Mouse (Mus musculus) heart, postnatal 0 days (tissue): ENCODE measurements around the gene Tbc1d17. TPM values are rescaled to one million over a fixed set of nuclear protein-coding genes. Genes with fewer than 3 reads are reported as not detected.

Experiments
- ATAC-seq: fragments of 200-750 bp; cut with Nextera tagmentation; 2 replicates; pipeline ENCODE4 v1.8.0; 2017; ENCODE audit warnings: low read depth, moderate number of reproducible peaks, moderate library complexity; ENCODE audit not compliant: insufficient read depth
- DNase-seq: peaks from one replicate; pipeline ENCODE4 v3.0.0-alpha.2; 2016; ENCODE audit warnings: low spot score
- H3K27ac ChIP-seq: fragments of 300-500 bp; sonication (generic); 2 replicates; pipeline ENCODE4 v1.5.1; 2014; ENCODE audit warnings: low read depth, mild to moderate bottlenecking
- H3K27me3 ChIP-seq: fragments of 300-500 bp; sonication (generic); 2 replicates; pipeline ENCODE4 v1.6.1; 2014; ENCODE audit warnings: low read length, mixed read lengths; ENCODE audit not compliant: control insufficient read depth, insufficient read depth
- H3K36me3 ChIP-seq: fragments of 300-500 bp; sonication (generic); replicated peaks from 2 replicates; pipeline ENCODE4 v1.6.1; 2014; ENCODE audit warnings: low read length, mixed read lengths; ENCODE audit not compliant: control insufficient read depth, insufficient read depth
- H3K4me1 ChIP-seq: fragments of 300-500 bp; sonication (generic); 2 replicates; pipeline ENCODE4 v1.6.1; 2014; ENCODE audit warnings: antibody characterized with exemption; ENCODE audit not compliant: control insufficient read depth, insufficient read depth
- H3K4me2 ChIP-seq: fragments of 300-500 bp; sonication (generic); 2 replicates; pipeline ENCODE4 v1.6.1; 2014; ENCODE audit warnings: low read depth, mild to moderate bottlenecking, low read length, moderate library complexity
- H3K4me3 ChIP-seq: fragments of 300-500 bp; sonication (generic); 2 replicates; pipeline ENCODE4 v1.5.1; 2014; ENCODE audit warnings: low read depth, low read length
- H3K9ac ChIP-seq: fragments of 300-500 bp; sonication (generic); replicated peaks from 2 replicates; pipeline ENCODE4 v1.6.1; 2014; ENCODE audit warnings: low read depth, low read length, mixed read lengths
- H3K9me3 ChIP-seq: fragments of 300-500 bp; sonication (generic); replicated peaks from 2 replicates; pipeline ENCODE4 v1.6.1; 2016; ENCODE audit warnings: low read length; ENCODE audit not compliant: control insufficient read depth
- CTCF ChIP-seq: IDR thresholded peaks from 2 replicates; pipeline ENCODE4 v1.5.1; 2016; ENCODE audit warnings: antibody characterized with exemption, control low read depth, low read depth
- EP300 ChIP-seq: IDR thresholded peaks from 2 replicates; pipeline ENCODE4 v1.6.1; 2016; ENCODE audit warnings: antibody characterized with exemption, low read depth
- WGBS: fragments of 180-500 bp; shearing (Covaris S2); extraction: QIAGEN DNeasy Blood & Tissue Kit; methylation state at CpG from one replicate; pipeline ENCODE4 v1.1.7; 2014; 5-methylcytosine and 5-hydroxymethylcytosine counted together
- polyA plus RNA-seq: library from polyadenylated mRNA; unstranded; fragments of >200 nt; fragmentation: Nextera tagmentation; extraction: Ambion mirVana; gene quantifications from 2 replicates; pipeline ENCODE4 v1.2.1, GENCODE M21; 2015
- total RNA-seq: library from RNA; depleted of rRNA; stranded (reverse); fragments of >200 nt; gene quantifications from 2 replicates; pipeline ENCODE4 v1.2.3, GENCODE M21; 2014; ENCODE audit warnings: low replicate concordance

The Tbc1d17 gene
- total and polyA plus RNA-seq, 2 experiments from 2014 or later: 51.7 to 101 TPM

DNA sequence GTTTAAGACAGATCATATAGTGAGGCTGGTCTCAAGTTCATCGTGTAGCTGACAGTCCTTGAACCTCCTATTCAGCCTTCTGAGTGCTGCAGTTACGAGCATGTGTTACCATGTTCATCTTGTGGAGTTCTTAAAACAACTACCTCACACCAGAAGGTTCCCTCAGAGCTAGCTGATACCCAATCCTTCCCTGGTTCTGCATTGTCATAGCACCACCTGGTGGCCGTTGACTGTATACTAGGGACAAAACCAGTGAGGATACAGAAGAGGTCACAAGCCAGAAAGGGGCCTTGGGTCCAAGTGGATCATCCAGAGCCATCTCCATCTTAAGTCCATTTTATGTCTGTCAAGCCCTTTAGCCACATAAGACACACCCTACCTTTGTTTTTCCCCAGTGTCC, 24.0 kb downstream of the Tbc1d17 start:
- WGBS: 15% methylated on average over 3 of the region's 3 CpGs
- H3K4me1 ChIP-seq: peaks cover 10% of the 10 kb centered on the region

DNA sequence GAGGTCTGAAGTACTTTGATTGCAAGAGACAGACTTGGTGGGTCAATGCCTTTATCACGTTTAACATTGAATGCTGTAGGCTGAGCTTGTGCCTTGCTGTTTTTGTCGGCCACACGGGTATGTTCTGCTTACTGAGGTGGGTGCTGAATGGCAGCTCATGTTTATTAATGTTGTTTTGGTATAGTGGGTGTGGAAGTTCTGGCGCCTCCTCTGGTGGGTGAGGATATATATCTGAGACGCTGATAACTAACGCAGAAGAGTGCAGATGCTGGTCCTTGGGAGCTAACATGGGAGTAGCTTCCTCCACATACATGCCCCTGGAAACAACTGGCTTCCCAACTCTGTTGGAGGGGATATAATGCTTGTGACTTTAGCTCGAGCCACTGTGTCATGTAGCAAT, 25.5 kb downstream of the Tbc1d17 start:
- WGBS: 40% methylated on average over 7 of the region's 7 CpGs
- H3K27me3 ChIP-seq: no peaks in the 10 kb centered on the region
- no peak for DNase-seq
- H3K36me3 ChIP-seq: peaks cover 4% of the 10 kb centered on the region
- ATAC-seq: no peak
- no peak overlapping the region for H3K4me3 ChIP-seq
- H3K9ac ChIP-seq: no peak overlapping the region
- no peaks in the 10 kb centered on the region for H3K9me3 ChIP-seq
- H3K4me1 ChIP-seq: peaks cover 24% of the 10 kb centered on the region
- H3K27ac ChIP-seq: no peak overlapping the region
- no peak overlapping the region for H3K4me2 ChIP-seq
- peak; percentile 30; the same call in 1 of the 2 replicates for TF ChIP-seq CTCF
- TF ChIP-seq EP300: no peak

More for the DNA sequence above, 24.0 kb downstream of the Tbc1d17 start:
- peaks cover 19% of the 10 kb centered on the region for H3K36me3 ChIP-seq
- DNase-seq (peak; percentile 74), ATAC-seq (peak; percentile 75; the same call in 1 of the 2 replicates)
- H3K9ac ChIP-seq: no peak overlapping the region
- H3K9me3 ChIP-seq: no peaks in the 10 kb centered on the region
- no peaks in the 10 kb centered on the region for H3K27me3 ChIP-seq
- H3K27ac ChIP-seq: no peak overlapping the region
- no peak overlapping the region for H3K4me3 ChIP-seq
- TF ChIP-seq EP300 (no peak), CTCF (peak; percentile 95)
- no peak overlapping the region for H3K4me2 ChIP-seq

DNA sequence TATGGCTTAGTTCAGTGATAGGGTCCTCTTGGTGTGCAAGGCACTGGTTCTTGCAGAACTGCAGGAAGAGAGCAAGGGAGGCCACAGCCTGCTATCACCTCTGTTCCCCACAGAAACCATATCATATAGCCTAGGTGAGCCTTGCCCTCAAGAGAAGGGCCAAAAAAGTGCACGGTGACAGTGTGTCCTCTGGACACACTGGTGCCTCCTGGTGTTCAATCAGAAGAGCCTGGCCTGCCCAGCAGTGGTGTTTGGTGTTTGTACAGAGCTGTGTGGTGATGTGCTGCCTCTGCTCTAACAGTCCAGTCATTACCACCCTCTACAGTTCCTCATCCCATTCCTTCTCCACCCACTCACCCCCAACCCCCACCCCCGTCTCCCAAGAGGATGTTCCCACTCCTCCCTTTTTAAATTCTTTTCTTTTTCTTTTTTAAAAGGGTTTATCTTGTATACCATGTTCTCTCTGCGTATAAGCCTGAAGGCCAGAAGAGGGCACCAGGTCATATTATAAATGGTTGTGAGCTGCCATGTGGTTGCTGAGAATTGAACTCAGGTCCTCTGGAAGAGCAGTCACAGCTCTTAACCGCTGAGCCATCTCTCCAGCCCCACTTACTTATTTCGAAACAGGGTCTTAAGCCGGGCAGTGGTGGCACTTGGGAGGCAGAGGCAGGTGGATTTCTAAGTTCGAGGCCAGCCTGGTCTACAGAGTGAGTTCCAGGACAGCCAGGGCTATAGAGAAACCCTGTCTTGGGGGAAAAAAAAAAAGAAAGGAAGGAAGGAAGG, 27.0 kb downstream of the Tbc1d17 start:
- H3K9me3 ChIP-seq: no peaks in the 10 kb centered on the region
- no peak overlapping the region for H3K9ac ChIP-seq
- peaks cover 40% of the 10 kb centered on the region for H3K4me1 ChIP-seq
- H3K27ac ChIP-seq: no peak overlapping the region
- no peak for TF ChIP-seq EP300
- TF ChIP-seq CTCF: no peak
- DNase-seq (no peak), ATAC-seq (no peak)
- H3K4me3 ChIP-seq: no peak overlapping the region
- no peaks in the 10 kb centered on the region for H3K27me3 ChIP-seq
- H3K4me2 ChIP-seq: no peak overlapping the region
- WGBS: 77% methylated on average over 7 of the region's 7 CpGs
- H3K36me3 ChIP-seq: no peaks in the 10 kb centered on the region

DNA sequence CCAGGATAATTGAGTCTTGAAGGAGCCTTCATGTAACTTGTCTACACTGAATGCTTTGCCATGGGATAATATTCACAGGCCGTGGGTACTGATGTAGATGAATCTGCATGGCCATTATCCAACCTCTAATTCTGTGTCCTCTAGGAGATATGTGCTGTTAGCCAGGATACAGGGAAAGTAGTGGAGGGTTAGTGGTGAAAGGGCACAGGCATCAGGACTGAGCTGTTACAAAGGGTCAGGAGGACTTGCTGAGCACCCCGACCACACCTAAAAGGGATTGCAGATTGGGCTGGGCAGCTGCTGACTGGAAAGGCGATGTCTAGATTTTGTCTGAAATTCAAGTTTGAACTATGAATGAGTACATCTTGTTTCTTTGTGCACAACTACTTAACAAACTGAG, 28.4 kb downstream of the Tbc1d17 start:
- no peak for DNase-seq
- no peak overlapping the region for H3K4me2 ChIP-seq
- no peak overlapping the region for H3K27ac ChIP-seq
- ATAC-seq: no peak
- H3K4me3 ChIP-seq: no peak overlapping the region
- no peaks in the 10 kb centered on the region for H3K9me3 ChIP-seq
- TF ChIP-seq EP300 (no peak), CTCF (no peak)
- no peak overlapping the region for H3K9ac ChIP-seq
- no peaks in the 10 kb centered on the region for H3K36me3 ChIP-seq
- no peaks in the 10 kb centered on the region for H3K27me3 ChIP-seq
- peaks cover 40% of the 10 kb centered on the region for H3K4me1 ChIP-seq
- 54% methylated on average over 3 of the region's 3 CpGs for WGBS

DNA sequence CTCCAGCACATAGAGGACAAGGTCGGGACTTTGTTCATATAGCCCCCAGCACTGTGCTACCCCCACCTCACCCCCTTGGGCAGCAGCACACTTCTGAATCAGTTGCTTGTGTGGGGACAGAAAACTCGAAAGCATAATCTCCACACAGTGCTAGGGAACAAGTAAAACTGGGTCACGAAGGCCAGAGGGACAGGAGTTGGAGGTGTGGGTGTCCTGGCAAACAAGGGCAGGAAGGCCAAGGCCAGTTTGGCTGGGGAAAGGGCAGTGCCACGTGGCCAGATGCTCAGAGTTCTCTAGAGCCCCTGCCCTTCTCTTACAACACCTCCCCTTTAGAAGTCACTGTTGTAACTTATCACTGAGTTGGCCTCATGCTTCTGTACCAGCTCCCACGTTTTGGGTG, 29.0 kb downstream of the Tbc1d17 start:
- DNase-seq (no peak), ATAC-seq (no peak)
- WGBS: 27% methylated on average over 5 of the region's 5 CpGs
- no peak overlapping the region for H3K27ac ChIP-seq
- H3K9me3 ChIP-seq: no peaks in the 10 kb centered on the region
- H3K4me3 ChIP-seq: no peak overlapping the region
- TF ChIP-seq CTCF: no peak
- no peak for TF ChIP-seq EP300
- no peaks in the 10 kb centered on the region for H3K27me3 ChIP-seq
- no peaks in the 10 kb centered on the region for H3K36me3 ChIP-seq
- H3K9ac ChIP-seq: no peak overlapping the region
- H3K4me1 ChIP-seq: peaks cover 42% of the 10 kb centered on the region
- 0 out of 2 replicates have a peak overlapping the region, but pooled peaks have one; percentile 85 for H3K4me2 ChIP-seq
